ENCODE assay signal across 14 mouse cellular contexts in the genomic region with DNA sequence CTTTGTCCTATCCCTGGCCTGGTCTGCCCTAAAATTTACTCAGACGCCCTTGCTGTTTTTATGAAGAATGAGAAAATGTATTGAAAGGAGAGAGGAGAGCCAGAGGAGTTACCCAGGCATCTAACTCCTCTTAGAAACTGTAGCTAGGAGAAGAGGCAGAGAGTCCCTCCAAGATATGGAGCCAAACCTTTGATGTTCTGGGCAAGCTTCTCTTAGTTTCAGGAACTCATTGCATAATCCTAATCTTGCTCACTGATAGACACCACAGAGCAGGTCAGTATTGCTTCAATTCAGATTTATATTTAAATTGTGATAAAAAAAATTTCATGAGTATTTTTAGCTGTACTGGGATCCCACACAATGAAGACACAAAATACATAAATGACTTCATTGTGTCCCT. TPM values are rescaled to one million over a fixed set of nuclear protein-coding genes. Genes with fewer than 3 reads are reported as not detected.
DNase-seq lines count a peak whose midpoint lies in the region; ATAC-seq and TF ChIP-seq lines count a peak whose summit lies in the region.
"Had no signal": no experiment of that assay in that cellular context is flagged by ENCODE, and none has a peak within 500 bp of the region (broad histone marks: within the 10 kb centered on the region; RNA-seq: fewer than 3 reads in every experiment).

No protein-coding gene starts in this region.

- no peaks in the 10 kb centered on the region for H3K27me3 ChIP-seq in forebrain, embryonic 15.5 days
- H3K27me3 ChIP-seq in limb, embryonic 11.5 days (ENCODE audit: control insufficient read depth, insufficient read depth, low read length): no peaks in the 10 kb centered on the region
- H3K27me3 ChIP-seq in neural tube, embryonic 13.5 days: no peaks in the 10 kb centered on the region

- H3K9me3 ChIP-seq in forebrain, embryonic 15.5 days: no peaks in the 10 kb centered on the region
- H3K9me3 ChIP-seq in limb, embryonic 11.5 days (ENCODE audit: control insufficient read depth, low read length): no peaks in the 10 kb centered on the region
- no peaks in the 10 kb centered on the region for H3K9me3 ChIP-seq in neural tube, embryonic 13.5 days
- H3K9me3 ChIP-seq: heart, embryonic 15.5 days had no signal

- H3K4me2 ChIP-seq in forebrain, embryonic 15.5 days (replicated peaks): peak overlapping the region; percentile 14; the same call in 1 of the 2 replicates
- no peak overlapping the region for H3K4me2 ChIP-seq in limb, embryonic 11.5 days (ENCODE audit: low read depth, severe bottlenecking)
- peak overlapping the region; percentile 13; the same call in 1 of the 2 replicates for H3K4me2 ChIP-seq in neural tube, embryonic 13.5 days
- H3K4me2 ChIP-seq: heart, embryonic 15.5 days had no signal

- peaks cover 79% of the 10 kb centered on the region for H3K4me1 ChIP-seq in forebrain, embryonic 15.5 days
- peaks cover 32% of the 10 kb centered on the region for H3K4me1 ChIP-seq in limb, embryonic 11.5 days (ENCODE audit: control insufficient read depth, insufficient read depth, low read length)
- peaks cover 74% of the 10 kb centered on the region for H3K4me1 ChIP-seq in neural tube, embryonic 13.5 days (replicated peaks)

- no peak overlapping the region for H3K4me3 ChIP-seq in left cerebral cortex, adult 2 months
- H3K4me3 ChIP-seq in forebrain, embryonic 15.5 days: no peak overlapping the region
- H3K4me3 ChIP-seq in limb, embryonic 11.5 days (ENCODE audit: low read depth, low read length): no peak overlapping the region
- no peak overlapping the region for H3K4me3 ChIP-seq in neural tube, embryonic 13.5 days
- H3K4me3 ChIP-seq: gastrocnemius, adult 2 months; heart, embryonic 15.5 days had no signal

- WGBS in forebrain, embryonic 15.5 days: 3% methylated on average over 1 of the region's 1 CpGs
- 30% methylated on average over 1 of the region's 1 CpGs for WGBS in limb, embryonic 11.5 days
- WGBS in neural tube, embryonic 13.5 days: 16% methylated on average over 1 of the region's 1 CpGs

- TF ChIP-seq CTCF in left cerebral cortex, adult 2 months (IDR thresholded peaks at IDR 0.05): no peak

- H3K9ac ChIP-seq in forebrain, embryonic 15.5 days (replicated peaks): no peak overlapping the region
- H3K9ac ChIP-seq in limb, embryonic 11.5 days (ENCODE audit: low read length): no peak overlapping the region
- H3K9ac ChIP-seq in neural tube, embryonic 13.5 days: no peak overlapping the region
- H3K9ac ChIP-seq: heart, embryonic 15.5 days had no signal

- no peaks in the 10 kb centered on the region for H3K36me3 ChIP-seq in forebrain, embryonic 15.5 days
- no peaks in the 10 kb centered on the region for H3K36me3 ChIP-seq in limb, embryonic 11.5 days (ENCODE audit: control insufficient read depth, insufficient read depth, low read length)
- no peaks in the 10 kb centered on the region for H3K36me3 ChIP-seq in neural tube, embryonic 13.5 days
- H3K36me3 ChIP-seq: heart, embryonic 15.5 days had no signal

- intact Hi-C loops in left cerebral cortex, adult 2 months (cut with DNase I): loop anchor here (2.0 kb wide), 1 partner anchor 24 kb away; no protein-coding TSS in a partner anchor
- intact Hi-C loops in left cerebral cortex, postnatal 36 days (cut with DNase I): loop anchor here (2.0 kb wide), 1 partner anchor 24 kb away; no protein-coding TSS in a partner anchor

- H3K27ac ChIP-seq in left cerebral cortex, adult 2 months: peak overlapping the region; percentile 81
- peak overlapping the region; percentile 85 for H3K27ac ChIP-seq in forebrain, embryonic 15.5 days (replicated peaks)
- peak overlapping the region; percentile 76 for H3K27ac ChIP-seq in limb, embryonic 11.5 days (replicated peaks; ENCODE audit: low read depth, low read length)
- H3K27ac ChIP-seq in neural tube, embryonic 13.5 days (replicated peaks): peak overlapping the region; percentile 64
- H3K27ac ChIP-seq: gastrocnemius, adult 2 months; heart, embryonic 15.5 days had no signal

- DNase-seq in left cerebral cortex, adult 2 months (ENCODE audit: extremely low spot score in 1 of 2, low spot score in 2 of 2): no peak
- DNase-seq in left cerebral cortex, postnatal 36 days (ENCODE audit: low spot score in 2 of 2): no peak
- DNase-seq in limb, embryonic 11.5 days (ENCODE audit: low spot score): no peak
- DNase-seq in kidney, adult 11 months: no peak
- no peak for DNase-seq in retina, embryonic 14.5 days (ENCODE audit: low spot score)
- no peak for DNase-seq in kidney, adult 9 months
- DNase-seq: gastrocnemius, adult 2 months; thymus, postnatal 36 days had no signal

- ATAC-seq in forebrain, embryonic 15.5 days (replicated peaks): no peak
- ATAC-seq in limb, embryonic 11.5 days (ENCODE audit: insufficient number of reproducible peaks, low FRiP score, low TSS enrichment, low read depth): no peak
- no peak for ATAC-seq in neural tube, embryonic 13.5 days (ENCODE audit: low read depth)
- ATAC-seq: intestine, embryonic 16.5 days had no signal

RNA-seq across cellular contexts. Expression of a gene that starts 27.3 kb away (rescaled TPM):
- total RNA-seq in left cerebral cortex, adult 2 months (2021): 100 to 1,000 TPM; 111 to 119 TPM
- total RNA-seq in left cerebral cortex, postnatal 36 days (2021): 100 to 1,000 TPM; 104 to 110 TPM
- 3.5 TPM in 2 replicates for polyA plus RNA-seq in forebrain, embryonic 15.5 days (2015; fragmentation: Nextera tagmentation; extraction: Ambion mirVana)
- polyA plus RNA-seq in limb, embryonic 11.5 days (2014; fragmentation: Nextera tagmentation; extraction: Ambion mirVana): 0.64 and 0.77 TPM in 2 replicates
- polyA plus RNA-seq in neural tube, embryonic 13.5 days (2015; fragmentation: Nextera tagmentation; extraction: Ambion mirVana): 2.3 and 2.5 TPM in 2 replicates

RNA-seq across cellular contexts. Expression of a gene that starts 42.7 kb away (rescaled TPM):
- not detected for total RNA-seq in left cerebral cortex, adult 2 months (2021)
- under 1 TPM in 1 of 2 experiments, not detected in 1; 0.52 TPM for total RNA-seq in left cerebral cortex, postnatal 36 days (2021)
- 0.11 TPM in 1 of 2 replicates, not detected in the other for polyA plus RNA-seq in forebrain, embryonic 15.5 days (2015; fragmentation: Nextera tagmentation; extraction: Ambion mirVana)
- polyA plus RNA-seq in limb, embryonic 11.5 days (2014; fragmentation: Nextera tagmentation; extraction: Ambion mirVana): not detected in 2 replicates
- not detected in 2 replicates for polyA plus RNA-seq in neural tube, embryonic 13.5 days (2015; fragmentation: Nextera tagmentation; extraction: Ambion mirVana)
- total RNA-seq: gastrocnemius, adult 2 months had no signal
- polyA plus RNA-seq: C2C12; intestine, embryonic 16.5 days; lung, embryonic 16.5 days had no signal
